Mouse (Mus musculus): ENCODE results near the gene Adcy10.

DNA sequence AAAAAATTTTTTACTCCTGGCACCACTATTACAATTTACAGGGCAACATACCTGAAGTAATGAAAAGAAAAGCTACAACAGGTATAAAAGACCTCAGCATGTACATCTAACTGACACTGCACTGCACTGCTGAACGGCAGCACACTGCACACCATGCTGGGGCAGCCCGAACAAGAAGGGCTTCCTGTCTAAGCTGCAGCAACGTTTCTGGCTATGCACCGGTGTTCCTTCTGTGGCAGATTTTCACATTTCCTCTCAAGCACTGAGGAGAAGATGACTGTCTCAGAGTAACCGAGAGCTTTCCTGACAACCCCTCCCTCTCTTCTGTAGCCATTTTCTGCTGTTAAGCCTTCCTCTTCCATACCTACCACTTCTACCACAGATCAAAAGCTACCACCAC is 127.7 kb downstream of the Adcy10 start:
- TF ChIP-seq GATA1 (IDR thresholded peaks at IDR 0.05; ENCODE audit: borderline replicate concordance, low read length) (no peak), FLI1 (IDR thresholded peaks at IDR 0.05; ENCODE audit: low read length) (no peak)
